Mouse (Mus musculus): ENCODE results near the gene Endod1.

Gene Endod1

DNA sequence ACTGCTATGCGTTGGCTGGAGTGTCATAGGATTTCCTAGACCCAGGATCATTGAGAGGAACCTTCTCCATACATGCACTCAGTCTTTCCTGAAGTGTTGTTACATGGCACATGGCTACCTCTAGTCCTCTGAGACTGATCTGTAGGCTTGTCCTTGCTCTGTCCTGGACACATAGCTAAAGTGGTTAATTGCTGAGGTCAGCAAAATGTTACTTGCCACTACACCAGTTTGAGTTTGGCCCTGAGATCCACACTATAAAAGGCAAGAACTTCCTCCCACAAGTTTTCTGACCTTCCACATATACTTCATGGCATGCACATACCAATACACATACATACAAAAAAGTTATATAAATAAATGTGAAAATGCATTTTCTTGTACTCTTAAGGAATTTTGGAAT, 64.7 kb downstream of the Endod1 start:
- no peak for DNase-seq (ENCODE audit: low read depth)

DNA sequence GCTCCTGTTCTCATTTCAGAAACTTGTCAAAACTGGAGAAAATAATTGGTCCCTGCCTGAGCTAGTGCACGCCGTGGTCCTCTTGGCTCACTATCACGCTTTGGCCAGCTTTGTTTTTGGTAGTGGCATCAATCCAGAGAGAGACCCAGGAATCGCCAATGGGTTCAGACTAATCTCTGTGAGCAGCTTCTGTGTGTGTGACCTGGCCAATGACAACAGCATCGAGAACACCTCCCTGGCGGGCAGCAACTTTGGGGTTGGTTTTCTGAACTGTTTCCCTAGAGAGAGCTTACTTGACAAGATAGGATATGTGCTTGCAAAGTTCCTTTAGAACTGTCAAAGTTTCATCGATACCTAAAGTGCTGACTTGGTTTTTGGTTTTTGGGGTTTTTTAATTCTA, 66.8 kb downstream of the Endod1 start:
- DNase-seq (ENCODE audit: low read depth), result no peak

DNA sequence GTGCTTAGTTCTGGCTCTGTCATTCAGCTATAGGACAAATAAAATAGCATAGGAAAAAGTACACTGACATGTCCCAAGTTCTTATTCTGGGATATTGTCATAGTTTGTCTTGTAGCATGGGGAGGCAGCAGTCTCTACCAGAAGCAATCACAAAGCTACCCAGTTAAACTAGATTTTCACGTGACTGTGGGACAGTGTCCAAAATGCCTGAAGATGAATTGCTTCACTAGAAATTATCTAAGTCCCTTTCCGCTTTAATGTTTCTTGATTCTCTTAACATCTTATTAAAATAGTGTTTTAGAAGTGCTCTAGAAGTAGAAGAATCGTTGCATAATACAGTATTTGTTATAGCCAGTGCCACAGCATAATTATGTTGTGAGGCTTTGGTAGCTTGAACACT, 67.3 kb downstream of the Endod1 start:
- DNase-seq (ENCODE audit: low read depth), result no peak

DNA sequence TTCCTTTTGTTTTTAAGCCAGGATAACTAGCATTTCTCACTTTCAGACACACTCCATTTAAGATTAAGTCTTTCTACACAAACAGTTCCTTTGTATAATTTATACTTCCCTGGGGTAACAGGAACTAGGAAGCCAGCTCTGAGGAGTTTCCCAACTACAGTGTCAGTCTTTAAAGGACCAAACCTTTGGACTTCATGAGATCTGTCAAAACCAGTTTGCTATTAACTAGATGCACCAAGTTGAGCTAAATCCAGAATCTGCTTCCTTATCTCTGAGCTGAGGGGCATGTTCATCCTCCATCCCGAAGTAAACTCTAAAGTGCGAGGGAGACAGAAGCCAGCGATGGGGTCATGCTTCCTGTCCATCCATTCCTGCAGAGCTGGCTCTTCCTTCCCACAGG, 74.0 kb downstream of the Endod1 start:
- no peak for DNase-seq (ENCODE audit: low read depth)

DNA sequence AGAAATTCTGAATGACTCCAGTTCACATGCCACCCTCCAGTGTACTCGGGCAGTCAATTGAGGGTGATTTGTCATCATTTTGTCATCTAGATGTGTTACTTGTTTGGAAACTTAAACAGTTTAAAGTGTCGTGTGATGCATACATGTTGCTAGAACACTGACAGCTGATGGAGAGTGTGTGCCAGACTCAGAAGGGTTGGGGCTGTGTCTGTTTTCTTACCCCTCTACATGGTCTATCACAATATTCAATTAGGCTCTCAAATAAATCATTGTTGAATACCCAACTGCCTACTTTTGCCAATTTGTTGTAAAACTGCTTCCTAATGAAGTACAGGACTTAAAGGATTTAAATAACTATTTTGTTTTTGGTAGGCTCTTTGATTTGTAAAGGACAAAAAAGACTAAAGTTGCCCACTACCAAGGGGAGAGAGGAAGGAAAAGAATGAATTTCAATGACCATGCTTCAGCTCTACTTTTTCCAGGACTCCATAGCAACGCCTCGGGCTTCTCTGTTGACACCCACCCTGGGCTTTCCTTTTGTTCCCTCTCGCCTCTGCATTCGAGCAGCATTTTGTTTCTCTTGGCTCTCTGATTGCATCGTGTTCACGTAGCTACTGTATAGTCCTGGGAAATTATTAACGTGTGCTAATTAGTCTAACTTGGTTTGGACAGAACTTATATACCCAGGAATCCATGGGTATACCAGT, 76.9 kb downstream of the Endod1 start:
- no peak for DNase-seq (ENCODE audit: low read depth)
